Mouse (Mus musculus) adrenal gland, adult 18-20 months (tissue): Measurements from ENCODE around the gene Tenm4. TPM values are rescaled to one million over a fixed set of nuclear protein-coding genes. Genes with fewer than 3 reads are reported as not detected.

Experiments used
- DNase-seq, 2 experiments: peaks; one replicate each; pipeline ENCODE4 v3.0.0; 2021 to 2022; ENCODE audit warnings: low spot score in 2 of 2
- long read RNA-seq, 2 experiments: library from polyadenylated mRNA; stranded (forward); transcript quantifications; one replicate each; pipeline ENCODE4 v2.0.0; 2021
- total RNA-seq, 2 experiments: library from RNA; stranded (reverse); gene quantifications; 1 replicate in 1 of 2; 2 replicates in 1 of 2; pipeline ENCODE4 v1.2.3; 2021

Gene Tenm4
- 10 to 100 TPM; 11.8 to 27.2 TPM for total RNA-seq
- long read RNA-seq, experiment 1, partial matches to known transcripts: 2 of 3 reads
- long read RNA-seq, experiment 1, other reads (novel, unspliced or antisense): 1 of 3 reads
- long read RNA-seq, experiment 2, partial matches to known transcripts: 2 of 6 reads
- long read RNA-seq, experiment 2, other reads (novel, unspliced or antisense): 4 of 6 reads

- no peak for DNase-seq
Observed at GRCm38 (mm10) chr7:96170924-96171595, at the start of gene Tenm4. Gene Tenm4 (plus strand): TSS chr7:96171246.

- DNase-seq: no peak
Observed at GRCm38 (mm10) chr7:96130763-96131162, 40.3 kb upstream of the Tenm4 start.

GRCm38 (mm10) chr7:96131175-96131574, 39.9 kb upstream of the Tenm4 start:
- DNase-seq: no peak

DNA sequence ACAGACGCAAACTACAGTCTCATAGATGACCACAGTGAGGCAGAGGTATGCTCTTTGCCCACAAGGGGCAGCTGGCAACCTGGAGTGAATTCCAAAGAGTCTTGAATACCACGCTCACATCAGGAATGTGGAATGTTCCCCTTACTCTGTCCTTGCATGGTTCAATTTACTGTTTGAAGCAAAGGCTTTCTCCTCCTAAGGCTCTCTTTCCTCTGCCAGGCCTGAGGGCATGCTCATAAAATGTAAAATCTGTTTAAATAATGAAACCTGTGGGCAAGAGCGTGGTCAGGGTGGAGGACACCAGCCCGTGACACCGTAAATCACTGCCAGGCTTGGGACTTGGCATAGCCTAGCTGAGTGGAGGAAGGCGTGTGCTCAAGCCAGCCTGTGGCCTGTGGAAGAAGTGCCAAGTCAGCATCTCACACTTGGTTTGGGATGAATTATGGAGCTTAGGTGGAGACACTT, 34.5 kb upstream of the Tenm4 start:
- DNase-seq: no peak

DNA sequence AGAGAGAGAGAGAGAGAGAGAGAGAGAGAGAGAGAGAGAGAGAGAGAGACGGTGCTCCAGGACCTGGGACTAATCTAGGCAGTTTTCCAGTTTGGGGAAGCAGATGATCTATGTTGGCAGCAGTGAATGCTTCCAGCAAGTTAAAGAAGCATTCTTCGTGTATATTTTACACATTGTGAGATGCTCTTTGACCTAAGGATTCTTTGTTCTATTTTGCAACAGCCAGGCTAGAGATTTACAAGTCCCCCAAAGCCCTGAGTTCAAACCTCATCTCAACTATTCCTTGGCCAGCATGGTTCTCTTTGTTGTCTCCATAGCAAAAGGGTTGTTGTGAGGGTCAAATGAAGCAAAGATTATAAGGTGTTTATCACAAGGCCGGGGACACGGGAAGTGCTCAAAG, 29.2 kb upstream of the Tenm4 start:
- DNase-seq: no peak

- DNase-seq: peak; percentile 18 to 32
Observed at GRCm38 (mm10) chr7:96142973-96143596, 28.0 kb upstream of the Tenm4 start.

DNA sequence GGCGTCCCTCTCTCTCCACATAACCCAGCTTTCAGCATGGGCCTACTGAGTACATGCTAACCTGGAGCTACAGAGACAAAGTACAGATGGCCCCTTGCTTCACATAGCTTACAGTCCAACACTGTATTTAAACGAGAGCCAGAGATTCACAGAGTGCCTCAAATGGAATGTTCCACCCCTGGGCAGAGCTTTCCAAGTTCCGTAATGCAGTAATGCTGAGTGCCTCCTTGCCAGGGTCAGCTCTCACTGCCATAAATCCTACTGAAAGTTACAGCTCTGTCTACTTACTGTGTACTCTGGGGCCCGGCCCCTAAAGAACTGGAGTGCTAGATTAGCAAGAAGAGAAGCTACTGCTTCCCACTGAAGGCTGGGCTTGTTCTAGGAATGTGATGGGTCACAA, 23.6 kb upstream of the Tenm4 start:
- DNase-seq: no peak

- no peak for DNase-seq
Observed at GRCm38 (mm10) chr7:96148191-96148590, 22.9 kb upstream of the Tenm4 start.

DNA sequence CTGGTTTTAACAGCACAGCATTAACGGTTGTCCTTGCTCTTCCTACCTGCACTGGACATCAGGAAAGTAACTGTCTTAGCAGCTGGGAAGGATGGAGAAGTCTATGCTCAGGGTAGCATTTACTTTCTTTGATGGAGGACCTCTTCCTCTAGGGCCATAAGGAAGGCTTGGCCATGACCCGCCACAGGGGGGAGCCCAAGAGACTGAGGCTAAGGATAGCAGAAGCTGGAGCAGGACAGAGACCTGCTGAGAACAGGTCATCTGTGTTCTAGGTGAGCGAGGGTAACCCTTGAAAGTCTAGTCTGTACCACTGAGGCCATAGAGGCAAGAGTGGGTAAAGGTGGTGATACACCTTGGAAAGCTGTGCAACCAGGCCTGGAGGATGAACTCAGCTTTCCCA, 19.8 kb upstream of the Tenm4 start:
- peak; percentile 70 for DNase-seq

GRCm38 (mm10) chr7:96151961-96152360, 19.1 kb upstream of the Tenm4 start:
- DNase-seq: no peak

- DNase-seq: no peak
Observed at GRCm38 (mm10) chr7:96152431-96152830, 18.6 kb upstream of the Tenm4 start.

- peak; percentile 26 to 34 for DNase-seq
Observed at GRCm38 (mm10) chr7:96152924-96153359, 18.1 kb upstream of the Tenm4 start.

DNA sequence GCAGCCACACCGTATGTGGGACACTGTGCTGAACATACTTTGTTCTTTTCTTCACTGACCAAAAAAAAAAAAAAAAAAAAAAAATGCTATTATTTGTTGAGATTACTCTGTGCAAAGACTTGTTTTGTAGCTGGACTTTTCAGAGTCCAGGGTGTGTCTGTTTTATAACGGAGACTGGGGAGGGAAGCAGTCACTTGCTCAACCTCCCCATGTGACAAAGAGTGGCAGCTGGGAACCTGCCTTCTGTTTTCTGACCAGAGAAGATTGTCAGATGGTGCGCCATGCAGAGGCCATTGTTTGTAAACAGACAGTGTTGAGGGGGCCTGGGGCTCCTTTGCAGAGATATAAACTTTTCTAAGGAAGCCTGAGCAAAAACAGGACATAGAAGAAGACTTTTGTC, 17.0 kb upstream of the Tenm4 start:
- DNase-seq: no peak

DNA sequence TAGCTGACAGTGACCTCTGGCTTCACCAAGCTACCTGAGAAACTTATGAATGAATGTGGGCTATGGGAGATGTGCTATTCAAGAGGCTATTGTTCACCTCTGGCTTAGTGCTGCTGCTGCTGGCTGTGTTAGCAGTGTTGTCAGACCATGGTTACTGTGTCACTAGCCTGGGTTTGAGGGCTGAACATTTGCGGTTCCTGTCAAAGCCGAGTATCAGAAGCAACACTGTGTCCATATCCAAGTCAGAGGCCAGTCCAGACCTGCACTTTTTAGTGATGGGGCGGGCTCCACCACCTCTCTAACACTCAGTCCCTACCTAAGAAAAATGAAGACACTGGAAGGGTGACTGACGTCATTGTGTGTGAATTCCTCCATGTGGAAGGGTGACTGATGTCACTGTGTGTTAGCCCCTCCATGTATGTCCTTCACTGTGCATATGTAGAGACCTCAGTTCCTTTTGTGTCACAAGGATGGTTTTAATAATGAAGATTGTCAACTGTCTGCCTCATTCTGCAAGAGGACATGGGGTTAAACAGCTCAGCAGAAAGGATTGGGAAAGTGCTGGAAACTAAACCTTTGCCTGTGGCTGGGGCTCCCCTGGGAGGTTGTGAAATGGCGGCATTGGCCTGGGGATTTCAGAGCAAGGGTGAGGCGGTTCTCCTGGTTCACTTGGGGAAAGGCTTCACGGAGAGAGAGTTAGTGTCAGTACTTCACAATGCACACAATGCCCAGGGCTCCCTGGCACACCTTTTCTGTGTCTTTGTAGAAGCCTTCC, 14.4 kb upstream of the Tenm4 start:
- DNase-seq: peak in 1 of 2 experiments; percentile 25

DNA sequence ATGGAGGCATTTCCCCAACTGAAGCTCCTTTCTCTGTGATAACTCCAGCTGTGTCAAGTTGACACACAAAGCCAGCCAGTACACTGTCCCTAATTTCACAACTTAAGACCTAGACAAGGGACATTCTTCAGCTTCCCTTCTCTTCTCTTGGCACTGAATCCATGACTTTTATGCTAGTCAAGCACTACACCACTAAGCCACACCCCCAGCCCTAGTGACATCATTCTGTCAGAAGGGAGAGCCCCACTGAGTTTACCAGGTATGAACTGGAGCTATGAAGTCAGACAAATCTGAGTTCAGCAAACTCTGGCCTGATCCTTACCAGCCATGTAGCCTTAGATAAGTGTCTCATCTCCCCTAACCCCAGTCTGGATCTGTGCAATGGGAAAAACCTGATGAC, 6.9 kb upstream of the Tenm4 start:
- no peak for DNase-seq

DNA sequence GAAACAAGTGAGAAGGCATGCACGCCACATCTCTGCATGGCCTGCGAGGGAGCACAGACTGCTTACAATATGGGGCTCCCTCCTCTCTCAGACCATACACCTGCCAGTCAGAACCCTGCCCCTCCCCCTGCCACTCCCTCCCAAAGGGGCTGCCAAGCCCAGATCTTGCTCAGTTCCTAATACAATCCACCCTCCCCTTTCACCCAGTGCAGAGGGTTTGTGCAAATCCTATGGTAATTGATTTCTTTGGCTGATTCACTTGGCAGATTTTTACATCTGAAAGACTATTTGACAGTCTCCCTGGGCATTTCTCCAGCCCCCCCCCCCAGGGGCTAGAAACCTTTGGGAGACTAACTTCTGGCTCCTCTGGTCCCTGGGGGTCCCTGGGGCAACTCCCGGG, 2.1 kb upstream of the Tenm4 start:
- DNase-seq: peak in 1 of 2 experiments; percentile 21

DNA sequence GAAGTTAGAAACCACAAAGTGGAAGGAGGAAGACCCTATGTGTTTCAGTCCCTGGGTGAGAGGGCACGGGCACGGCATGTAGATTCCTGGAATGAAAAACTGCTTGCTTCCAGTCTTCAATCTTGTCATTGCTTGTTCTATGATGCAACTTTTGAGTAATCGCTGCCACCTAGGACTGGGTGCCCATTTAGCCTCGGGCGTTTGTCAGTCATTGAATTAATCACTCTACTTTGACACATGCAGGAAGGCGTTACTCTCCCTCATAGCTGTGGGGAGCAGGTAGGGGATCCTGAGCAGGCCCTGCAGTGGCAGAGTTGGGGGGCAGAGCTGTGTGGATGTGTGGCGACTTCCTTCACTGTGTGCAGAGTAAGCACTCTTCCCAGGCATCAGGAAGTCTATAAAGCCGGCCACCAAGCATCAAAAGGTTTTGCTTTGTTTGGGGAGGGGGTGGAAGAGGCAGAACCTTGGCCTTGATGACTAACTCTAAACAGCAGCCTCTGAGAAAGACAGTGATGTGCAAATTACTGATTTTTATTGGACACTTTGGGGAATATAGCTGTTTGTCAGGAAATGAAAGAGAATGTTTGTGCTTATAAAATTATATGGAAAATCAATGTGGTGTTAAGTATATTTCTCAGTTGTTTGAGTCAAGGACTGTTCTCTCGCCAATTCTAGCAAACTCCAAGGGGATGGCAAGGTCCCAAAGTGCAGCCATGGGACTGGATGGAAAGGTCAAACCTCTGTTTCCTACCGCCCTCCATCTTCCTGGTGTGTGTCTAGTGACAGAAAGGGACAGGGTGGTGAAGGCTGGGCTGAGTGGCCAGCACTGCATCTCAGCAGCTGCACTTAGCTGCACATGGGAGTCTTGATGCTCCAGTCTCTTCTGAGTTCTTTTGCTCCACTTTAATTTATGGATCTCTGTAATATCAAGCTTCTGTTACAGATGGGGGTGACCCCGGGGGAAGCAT, 834 bp downstream of the Tenm4 start:
- no peak for DNase-seq

- DNase-seq: no peak
Observed at GRCm38 (mm10) chr7:96176781-96177180, 5.7 kb downstream of the Tenm4 start.

- no peak for DNase-seq
Observed at GRCm38 (mm10) chr7:96181751-96182150, 10.7 kb downstream of the Tenm4 start.

GRCm38 (mm10) chr7:96183195-96183594, 12.1 kb downstream of the Tenm4 start:
- no peak for DNase-seq
